Mouse (Mus musculus) liver (tissue): Measurements from ENCODE around the gene Ranbp1.
"Not testable (repeated sequence)": the region's sequence is repeated elsewhere in the genome, so short reads cannot be mapped to it uniquely, and the experiment has no call there.

Experiments
- DNase-seq: peaks from one replicate; pipeline ENCODE4 v3.0.0-alpha.2; 2020; ENCODE audit warnings: mixed read lengths

The Ranbp1 gene

DNA sequence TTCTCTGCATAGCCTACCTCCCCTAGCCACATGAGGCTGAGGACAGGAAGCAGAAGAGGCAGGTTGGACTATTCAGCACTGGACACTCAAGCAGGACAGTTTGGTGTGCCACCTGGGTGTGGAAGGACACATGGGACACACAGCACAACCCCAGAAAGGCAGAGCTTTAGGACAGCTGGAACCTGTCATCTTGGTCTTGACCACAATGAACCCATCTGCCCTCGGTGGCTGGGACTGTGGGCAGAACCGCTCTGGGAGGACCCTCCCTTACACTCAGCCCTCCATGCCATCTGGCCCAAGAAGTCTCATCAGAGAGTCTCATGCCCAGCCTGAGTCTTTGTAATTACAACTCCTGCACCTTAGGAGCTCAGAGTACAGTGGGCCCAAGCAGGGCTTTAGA, 48.5 kb downstream of the Ranbp1 start:
- DNase-seq: no peak

DNA sequence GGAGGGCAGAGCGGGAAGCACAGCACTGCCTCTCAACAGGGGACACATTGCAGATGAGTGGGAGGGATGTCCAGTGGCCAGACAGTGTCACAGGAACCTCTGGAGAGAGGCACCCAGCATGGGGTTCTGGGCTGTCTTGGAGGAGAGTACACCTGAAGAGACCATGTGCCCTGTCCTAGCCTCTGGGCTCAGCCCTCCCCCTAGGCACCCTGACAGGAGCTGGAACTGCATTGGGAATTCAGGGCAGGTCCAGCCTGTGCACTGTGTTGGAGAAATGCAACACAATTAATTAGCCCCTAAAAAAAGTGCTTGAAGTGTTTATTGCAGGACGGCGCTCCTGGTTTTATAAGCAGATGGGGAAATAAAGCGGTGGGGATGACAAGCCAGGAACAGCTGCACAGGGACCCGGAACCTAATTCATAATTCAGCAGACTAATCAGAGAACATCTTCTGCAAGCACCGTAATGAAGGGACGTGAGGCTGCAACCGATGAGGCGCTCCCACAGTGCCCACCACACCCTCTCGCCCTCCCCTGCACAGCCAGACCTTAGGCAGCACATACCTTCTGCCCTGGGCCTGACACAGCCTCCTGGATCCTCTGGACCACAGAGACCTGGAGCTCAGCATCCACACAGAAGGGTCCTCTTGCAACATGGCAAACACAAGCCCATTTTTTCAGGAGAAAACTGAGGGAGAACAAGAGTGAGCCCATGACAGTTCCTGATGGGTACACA, 50.0 kb downstream of the Ranbp1 start:
- no peak for DNase-seq

DNA sequence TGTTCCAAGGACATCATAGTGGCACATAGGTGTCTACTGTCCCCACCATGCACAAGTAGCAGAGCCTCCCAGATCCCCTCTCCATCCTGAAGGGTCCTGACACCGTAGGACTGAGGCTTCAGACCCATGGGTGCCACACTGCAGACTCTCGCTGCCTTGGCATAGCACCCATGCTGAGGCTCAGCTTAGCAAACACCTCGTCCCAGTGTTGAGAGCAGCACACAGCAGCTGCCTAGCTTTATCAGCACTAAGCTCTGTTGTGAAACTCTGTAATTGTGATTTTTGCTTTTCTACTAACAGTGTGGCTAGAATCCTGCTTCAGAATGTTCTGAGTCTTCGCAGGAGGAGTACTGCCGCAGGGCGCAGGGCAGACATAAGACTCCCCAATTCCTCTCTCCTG, 50.7 kb downstream of the Ranbp1 start:
- DNase-seq: no peak

DNA sequence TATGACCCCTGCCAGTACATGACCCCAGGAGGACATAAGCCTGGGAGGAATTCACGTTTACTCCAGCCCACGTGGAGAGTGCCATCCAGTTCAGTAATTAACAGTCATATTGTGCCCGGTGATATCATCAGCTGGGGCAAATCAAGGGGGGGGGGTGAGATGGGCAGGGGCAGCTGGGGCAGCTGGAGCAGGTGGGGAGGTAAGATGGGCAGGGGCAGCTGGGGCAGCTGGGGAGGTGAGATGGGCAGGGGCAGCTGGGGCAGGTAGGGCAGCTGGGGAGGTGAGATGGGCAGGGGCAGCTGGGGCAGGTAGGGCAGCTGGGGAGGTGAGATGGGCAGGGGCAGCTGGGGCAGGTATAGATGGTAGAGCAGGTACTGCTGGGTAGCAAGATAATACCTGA, 53.0 kb downstream of the Ranbp1 start:
- DNase-seq: not testable (repeated sequence)

DNA sequence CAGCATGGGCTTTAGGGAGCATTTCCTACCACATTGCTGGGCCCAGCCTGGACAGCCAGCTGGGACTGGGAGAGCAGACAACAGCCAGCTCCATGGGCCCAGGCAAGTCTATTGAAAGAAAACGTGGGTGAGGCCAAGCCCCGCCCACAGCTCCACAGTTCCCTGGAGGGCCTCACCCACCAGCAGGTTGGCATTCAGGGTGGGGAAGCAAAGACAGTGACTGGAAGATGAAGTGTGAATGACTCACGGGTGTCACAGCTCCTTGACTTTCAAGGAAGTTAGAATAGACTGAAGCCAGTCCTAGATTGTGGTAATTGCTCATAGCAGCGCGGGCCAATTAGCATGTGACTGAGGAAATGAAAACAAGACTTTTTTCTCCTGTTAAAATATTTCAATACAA, 53.5 kb downstream of the Ranbp1 start:
- DNase-seq: no peak

DNA sequence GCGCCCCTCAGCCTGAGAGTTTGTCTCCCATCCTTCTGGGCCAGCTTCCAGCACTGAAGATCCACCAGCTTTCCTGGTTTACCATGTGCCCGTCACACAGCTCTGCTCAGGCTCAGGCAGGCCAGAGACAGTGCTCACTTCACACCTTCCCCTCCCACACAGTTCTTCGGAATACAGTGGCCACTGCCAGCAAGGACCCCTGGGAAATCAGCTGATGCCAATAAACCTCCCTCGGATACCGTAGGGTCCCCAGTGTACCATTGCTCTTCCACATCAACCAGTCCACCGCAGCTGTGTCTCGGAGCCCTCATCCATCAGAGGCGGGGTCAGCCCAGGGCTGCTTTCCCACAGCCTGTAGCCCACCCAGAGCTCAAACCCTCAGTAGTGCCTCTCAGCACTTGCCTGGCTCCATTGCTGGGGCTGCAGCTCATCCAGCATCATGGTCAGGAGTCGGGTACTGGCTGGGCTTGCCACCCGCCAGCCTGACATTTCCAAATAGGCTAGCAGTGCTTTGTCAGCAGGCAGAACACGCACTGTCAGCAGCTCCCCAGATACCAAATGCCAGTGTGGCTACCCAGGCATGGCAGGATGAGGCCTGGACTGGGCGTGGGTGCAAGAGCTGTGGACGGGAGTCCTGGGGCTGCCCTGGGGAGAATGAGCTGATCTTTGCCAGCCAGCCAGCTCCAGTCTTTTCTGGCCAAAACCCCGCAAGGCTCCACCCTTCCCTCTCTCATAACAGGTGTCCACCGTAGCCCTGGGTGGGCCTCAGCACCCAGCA, 54.1 kb downstream of the Ranbp1 start:
- DNase-seq: no peak

DNA sequence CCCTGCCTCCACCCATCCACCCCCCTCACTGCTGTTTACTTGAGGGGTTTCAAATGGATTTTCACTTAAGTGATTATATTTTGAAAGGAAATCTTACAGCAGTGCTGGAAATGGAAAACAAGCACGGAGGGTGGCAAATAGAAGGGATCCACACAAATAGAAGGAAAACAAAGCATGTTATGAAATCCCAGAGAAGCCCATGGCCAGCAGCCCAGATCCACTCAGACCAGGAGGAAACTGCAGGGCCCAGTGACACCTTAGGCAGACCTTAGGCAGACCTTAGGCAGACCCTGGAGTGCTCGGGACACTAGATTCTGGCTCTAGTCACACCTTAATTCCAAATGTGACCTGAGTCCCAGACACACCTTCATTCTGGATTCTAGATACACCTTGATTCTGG, 57.5 kb downstream of the Ranbp1 start:
- no peak for DNase-seq
